Mouse (Mus musculus) CD4-positive naive resting alpha-beta T cell, adult 76 days (primary cell): ENCODE data around the gene 4932429P05Rik. TPM values are rescaled to one million over a fixed set of nuclear protein-coding genes. Genes with fewer than 3 reads are reported as not detected.

Experiments used
- total RNA-seq: library from RNA; stranded (reverse); gene quantifications from one replicate; pipeline ENCODE4 v1.2.4, GENCODE M21; 2023

Gene 4932429P05Rik
- not detected for total RNA-seq

DNA sequence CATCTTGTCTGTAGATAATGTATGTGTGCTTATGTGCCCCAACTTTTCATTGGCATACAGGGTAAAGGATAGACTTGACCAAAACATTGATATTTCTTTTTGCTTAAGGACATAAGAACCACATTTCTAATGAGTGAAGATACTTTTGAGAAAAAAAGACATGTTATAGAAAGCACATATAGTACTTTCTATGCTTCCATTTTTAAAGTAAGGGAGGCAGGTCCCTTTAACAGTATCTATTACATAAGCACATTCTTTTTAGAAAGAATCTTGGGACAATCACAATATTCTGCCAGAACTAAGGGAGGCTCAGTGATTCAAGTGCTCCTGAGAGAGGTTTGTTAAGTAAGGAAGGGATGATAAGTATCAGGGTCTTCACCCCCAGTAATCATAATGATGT is at the start of gene 4932429P05Rik:
4932429P05Rik (plus strand) TSS at position 301 of the 400 bp plus-strand sequence.

Other genes with a start within 250 kb of the 4932429P05Rik start
- not detected for gene 4930415L06Rik, start 180.6 kb downstream of the 4932429P05Rik start, total RNA-seq